10 mouse cellular contexts compared by ENCODE assay signal in the genomic region with DNA sequence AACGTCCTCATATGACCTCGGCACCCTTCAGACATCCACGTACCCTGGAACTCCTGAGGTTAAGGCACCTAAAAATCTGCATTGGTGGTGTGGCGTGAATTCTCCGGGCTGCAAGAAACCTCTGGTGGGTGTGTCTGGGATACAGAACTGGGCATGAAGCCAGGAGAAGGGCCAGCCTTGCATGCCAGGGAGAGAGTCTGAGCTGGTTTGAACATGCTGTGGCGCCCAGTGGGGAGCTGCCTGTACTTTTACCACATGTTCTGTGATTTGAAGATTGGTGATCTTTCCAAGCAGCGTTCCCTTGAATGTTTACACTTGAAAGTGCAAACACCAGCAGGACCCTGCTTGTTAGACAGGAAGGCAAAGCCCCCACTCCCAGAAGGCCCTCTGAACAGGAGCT.
DNase-seq lines count a peak whose midpoint lies in the region; ATAC-seq and TF ChIP-seq lines count a peak whose summit lies in the region.
"Had no signal": no experiment of that assay in that cellular context is flagged by ENCODE, and none has a peak within 500 bp of the region (broad histone marks: within the 10 kb centered on the region; RNA-seq: fewer than 3 reads in every experiment).

No protein-coding gene starts in this region.

- H3K9me3 ChIP-seq in hindbrain, postnatal 0 days (ENCODE audit: low read length), result no peaks in the 10 kb centered on the region
- H3K9me3 ChIP-seq in hindbrain, embryonic 13.5 days, result no peaks in the 10 kb centered on the region
- H3K9me3 ChIP-seq in limb, embryonic 10.5 days (replicated peaks), result no peaks in the 10 kb centered on the region
- H3K9me3 ChIP-seq: heart, embryonic 15.5 days had no signal

- TF ChIP-seq CTCF in hindbrain, postnatal 0 days (IDR thresholded peaks at IDR 0.05; ENCODE audit: low read depth), result no peak
- TF ChIP-seq CTCF in gastrocnemius, adult 2 months (IDR thresholded peaks at IDR 0.05), result no peak

- no peak overlapping the region for H3K4me3 ChIP-seq in hindbrain, postnatal 0 days (ENCODE audit: low read length)
- H3K4me3 ChIP-seq in hindbrain, embryonic 13.5 days, result no peak overlapping the region
- no peak overlapping the region for H3K4me3 ChIP-seq in limb, embryonic 10.5 days
- H3K4me3 ChIP-seq in gastrocnemius, adult 2 months, result no peak overlapping the region
- H3K4me3 ChIP-seq: heart, embryonic 15.5 days had no signal

- ATAC-seq in hindbrain, postnatal 0 days, result no peak
- no peak for ATAC-seq in hindbrain, embryonic 13.5 days (ENCODE audit: low FRiP score)

- intact Hi-C loops in gastrocnemius, adult 2 months (cut with DNase I), result no loop called here

- H3K9ac ChIP-seq in hindbrain, postnatal 0 days (replicated peaks; ENCODE audit: low read length), result no peak overlapping the region
- no peak overlapping the region for H3K9ac ChIP-seq in hindbrain, embryonic 13.5 days
- H3K9ac ChIP-seq: heart, embryonic 15.5 days had no signal

- DNase-seq in hindbrain, postnatal 0 days (ENCODE audit: low spot score), result peak; percentile 40
- DNase-seq in 3T3-L1 (ENCODE audit: low read depth, low spot score), result peak; percentile 21
- peak; percentile 30 for DNase-seq in adrenal gland, adult 8-10 months
- DNase-seq in limb, embryonic 10.5 days (ENCODE audit: low spot score), result no peak
- DNase-seq in ovary, postnatal 14 days (ENCODE audit: low spot score), result no peak
- DNase-seq in gastrocnemius, adult 2 months, result no peak
- no peak for DNase-seq in heart, adult 8-10 months (ENCODE audit: low spot score)
- DNase-seq: thymus, postnatal 36 days had no signal

- H3K27ac ChIP-seq in hindbrain, postnatal 0 days, result no peak overlapping the region
- no peak overlapping the region for H3K27ac ChIP-seq in hindbrain, embryonic 13.5 days
- peak overlapping the region; percentile 81 for H3K27ac ChIP-seq in limb, embryonic 10.5 days
- H3K27ac ChIP-seq in gastrocnemius, adult 2 months, result no peak overlapping the region
- H3K27ac ChIP-seq: heart, embryonic 15.5 days had no signal

- WGBS in hindbrain, postnatal 0 days, result 58% methylated on average over 7 of the region's 7 CpGs
- WGBS in hindbrain, embryonic 13.5 days, result 76% methylated on average over 7 of the region's 7 CpGs
- WGBS in limb, embryonic 10.5 days, result 83% methylated on average over 7 of the region's 7 CpGs

- no peaks in the 10 kb centered on the region for H3K36me3 ChIP-seq in hindbrain, postnatal 0 days (ENCODE audit: insufficient read depth, low read length)
- no peaks in the 10 kb centered on the region for H3K36me3 ChIP-seq in hindbrain, embryonic 13.5 days
- no peaks in the 10 kb centered on the region for H3K36me3 ChIP-seq in limb, embryonic 10.5 days
- H3K36me3 ChIP-seq: heart, embryonic 15.5 days had no signal

- H3K4me1 ChIP-seq in hindbrain, postnatal 0 days (ENCODE audit: insufficient read depth, low read length), result no peaks in the 10 kb centered on the region
- peaks cover 17% of the 10 kb centered on the region for H3K4me1 ChIP-seq in hindbrain, embryonic 13.5 days (replicated peaks)
- H3K4me1 ChIP-seq in limb, embryonic 10.5 days, result peaks cover 64% of the 10 kb centered on the region

- no peak overlapping the region for H3K4me2 ChIP-seq in hindbrain, postnatal 0 days (ENCODE audit: low read depth, low read length)
- no peak overlapping the region for H3K4me2 ChIP-seq in hindbrain, embryonic 13.5 days
- H3K4me2 ChIP-seq: heart, embryonic 15.5 days had no signal

- no peaks in the 10 kb centered on the region for H3K27me3 ChIP-seq in hindbrain, postnatal 0 days (ENCODE audit: insufficient read depth, low read length)
- no peaks in the 10 kb centered on the region for H3K27me3 ChIP-seq in hindbrain, embryonic 13.5 days
- H3K27me3 ChIP-seq in limb, embryonic 10.5 days (ENCODE audit: low read depth, poor library complexity, severe bottlenecking), result no peaks in the 10 kb centered on the region
- H3K27me3 ChIP-seq: heart, embryonic 15.5 days had no signal

Comparison
In these comparisons a context has a peak if more than half of its experiments do, and no peak if none do; other contexts are left out.
1. DNase-seq: peak in hindbrain, postnatal 0 days (single experiment), 3T3-L1 (single experiment) and adrenal gland, adult 8-10 months (single experiment); none in limb, embryonic 10.5 days (single experiment), ovary, postnatal 14 days (single experiment), gastrocnemius, adult 2 months (single experiment) and heart, adult 8-10 months (single experiment).